Mouse (Mus musculus): ENCODE data around the gene Lrrc46.

The Lrrc46 gene

GRCm38 (mm10) chr11:97049492-97050085, 8.4 kb upstream of the Lrrc46 start:
- no peak for DNase-seq (ENCODE audit: low spot score)

- no peak for DNase-seq (ENCODE audit: low spot score)
Observed at GRCm38 (mm10) chr11:97048090-97048650, 7.0 kb upstream of the Lrrc46 start.

- no peak for DNase-seq (ENCODE audit: low spot score)
Observed at GRCm38 (mm10) chr11:97045861-97046260, 4.7 kb upstream of the Lrrc46 start.

GRCm38 (mm10) chr11:97044902-97045301, 3.7 kb upstream of the Lrrc46 start:
- DNase-seq (ENCODE audit: low spot score): no peak

- DNase-seq (ENCODE audit: low spot score): no peak
Observed at GRCm38 (mm10) chr11:97040301-97041021, 746 bp downstream of the Lrrc46 start.

GRCm38 (mm10) chr11:97038881-97039280, 2.3 kb downstream of the Lrrc46 start:
- no peak for DNase-seq (ENCODE audit: low spot score)

- DNase-seq (ENCODE audit: low spot score): no peak
Observed at GRCm38 (mm10) chr11:97036141-97036540, 5.1 kb downstream of the Lrrc46 start.

- no peak for DNase-seq (ENCODE audit: low spot score)
Observed at GRCm38 (mm10) chr11:97033781-97034180, 7.4 kb downstream of the Lrrc46 start.

GRCm38 (mm10) chr11:97032499-97032898, 8.7 kb downstream of the Lrrc46 start:
- no peak for DNase-seq (ENCODE audit: low spot score)

- no peak for DNase-seq (ENCODE audit: low spot score)
Observed at GRCm38 (mm10) chr11:97031977-97032376, 9.2 kb downstream of the Lrrc46 start.

GRCm38 (mm10) chr11:97030426-97030825, 10.8 kb downstream of the Lrrc46 start:
- DNase-seq (ENCODE audit: low spot score): no peak

- peak; percentile 79 for DNase-seq (ENCODE audit: low spot score)
Observed at GRCm38 (mm10) chr11:97029686-97030417, 11.4 kb downstream of the Lrrc46 start, which contains the start of gene Scrn2. Gene Scrn2, plus strand, starts transcription at chr11:97029938.

- DNase-seq (ENCODE audit: low spot score): peak; percentile 81
Observed at GRCm38 (mm10) chr11:97025721-97026344, 15.4 kb downstream of the Lrrc46 start.

- no peak for DNase-seq (ENCODE audit: low spot score)
Observed at GRCm38 (mm10) chr11:97024977-97025376, 16.2 kb downstream of the Lrrc46 start.

- peak; percentile 63 for DNase-seq (ENCODE audit: low spot score)
Observed at GRCm38 (mm10) chr11:97021873-97022484, 19.2 kb downstream of the Lrrc46 start.

- no peak for DNase-seq (ENCODE audit: low spot score)
Observed at GRCm38 (mm10) chr11:97021121-97021765, 20.0 kb downstream of the Lrrc46 start.

GRCm38 (mm10) chr11:97019345-97019708, 21.9 kb downstream of the Lrrc46 start:
- DNase-seq (ENCODE audit: low spot score): no peak

- no peak for DNase-seq (ENCODE audit: low spot score)
Observed at GRCm38 (mm10) chr11:97018583-97019344, 22.4 kb downstream of the Lrrc46 start.

GRCm38 (mm10) chr11:97017696-97018582, 23.3 kb downstream of the Lrrc46 start:
- DNase-seq (ENCODE audit: low spot score): no peak
